Mouse (Mus musculus) gastrocnemius, postnatal 4 days (tissue): ENCODE measurements around the gene Ppp1r15b. TPM values are rescaled to one million over a fixed set of nuclear protein-coding genes. Genes with fewer than 3 reads are reported as not detected.

Experiments used
- DNase-seq, 2 experiments: peaks; one replicate each; pipeline ENCODE4 v3.0.0; 2021 to 2022; ENCODE audit warnings: low spot score in 2 of 2, mixed read lengths in 2 of 2
- total RNA-seq, 2 experiments: library from RNA; stranded (reverse); gene quantifications; 2 replicates each; pipeline ENCODE4 v1.2.3; 2021

Gene Ppp1r15b
- total RNA-seq, 2 experiments from 2014 or later: 46.0 to 49.1 TPM

DNA sequence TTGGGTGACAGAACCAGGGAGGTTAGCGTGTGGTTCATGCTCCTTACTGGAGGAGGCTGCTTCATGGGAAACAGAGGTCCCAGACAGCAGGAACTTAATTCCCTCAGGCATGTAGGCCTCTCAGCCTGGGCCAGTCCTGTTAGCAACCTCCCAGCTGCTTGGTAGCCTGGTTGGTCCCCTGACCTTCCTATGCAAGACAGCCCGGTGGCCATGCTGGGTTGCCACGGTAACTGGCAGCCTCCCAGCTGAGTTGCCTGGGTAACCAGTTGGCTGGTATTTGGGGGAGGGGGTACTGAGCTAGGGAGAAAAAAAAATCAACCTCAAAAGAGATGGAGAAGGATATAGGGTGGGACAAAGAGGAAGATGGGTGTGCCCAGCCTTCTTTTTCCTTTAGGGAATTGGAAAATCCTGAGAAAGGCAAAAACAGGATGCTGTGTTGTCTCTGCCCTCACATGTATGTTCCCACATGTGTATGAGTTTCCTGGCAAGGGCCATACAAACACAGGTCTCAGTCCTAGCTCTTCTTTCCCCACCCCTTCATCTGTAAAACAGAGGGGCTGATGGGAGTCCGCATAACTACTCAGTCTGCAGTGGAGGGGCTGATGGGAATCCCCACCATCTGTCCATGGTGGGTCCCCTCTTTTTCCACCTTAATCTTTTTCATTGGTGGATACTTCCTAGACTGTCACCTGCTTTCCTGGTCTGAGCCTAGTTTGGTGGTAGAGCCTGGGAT, 57.2 kb downstream of the Ppp1r15b start:
- no peak for DNase-seq

DNA sequence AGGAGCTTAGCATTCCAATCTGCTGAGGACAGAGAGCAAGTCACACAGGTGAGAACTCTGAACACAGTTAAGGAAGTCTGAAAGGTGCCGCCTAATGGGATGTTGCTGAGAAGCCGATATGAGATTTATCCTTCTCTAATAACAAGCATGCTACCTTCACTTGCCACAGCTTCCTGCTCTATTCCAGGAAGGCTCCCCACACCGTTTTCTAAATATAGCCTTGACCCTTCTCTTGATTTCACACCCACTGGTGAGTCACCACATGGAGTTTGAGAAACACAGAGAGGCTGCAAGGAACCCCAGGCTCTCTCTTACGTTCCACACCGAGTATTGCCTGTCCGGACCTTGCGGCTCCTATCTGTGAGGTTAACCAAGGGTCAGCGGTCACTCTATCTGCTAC, 57.8 kb downstream of the Ppp1r15b start:
- no peak for DNase-seq

Other genes starting within 250 kb of the Ppp1r15b start
- gene Mdm4, start 100.6 kb upstream of the Ppp1r15b start, total RNA-seq: 10 to 100 TPM; 59.0 to 76.0 TPM
- 10 to 100 TPM; 41.7 to 47.7 TPM for gene Pik3c2b, start 85.5 kb upstream of the Ppp1r15b start, total RNA-seq
- gene Plekha6, start 33.1 kb downstream of the Ppp1r15b start, total RNA-seq: 10 to 100 TPM; 12.6 to 14.4 TPM
- not detected for gene Golt1a, start 178.7 kb downstream of the Ppp1r15b start, total RNA-seq
- gene Kiss1, start 190.7 kb downstream of the Ppp1r15b start, total RNA-seq: not detected
- not detected for gene Ren1, start 219.4 kb downstream of the Ppp1r15b start, total RNA-seq
- gene Etnk2, start 232.4 kb downstream of the Ppp1r15b start, total RNA-seq: under 1 TPM; 0.42 to 0.60 TPM